Mouse (Mus musculus): ENCODE results near the gene Nup155.

- TF ChIP-seq CTCF (IDR thresholded peaks at IDR 0.05; ENCODE audit: low read depth, low read length) (no peak), POLR2AphosphoS5 (IDR thresholded peaks at IDR 0.05; ENCODE audit: insufficient replicate concordance, low read depth, low read length) (no peak), GATA1 (IDR thresholded peaks at IDR 0.05; ENCODE audit: borderline replicate concordance, low read length) (no peak), TAL1 (conservative IDR thresholded peaks at IDR 0.05; ENCODE audit: low read depth, low read length) (no peak)
Measured at GRCm38 (mm10) chr15:8131268-8131667, 22.2 kb downstream of the Nup155 start.

All from G1E (cell line).